Mouse (Mus musculus): ENCODE data around the gene Capn13. TPM values are rescaled to one million over a fixed set of nuclear protein-coding genes. Genes with fewer than 3 reads are reported as not detected.

Gene Capn13
- polyA plus RNA-seq, 1 experiment from 2014 or later: not detected

DNA sequence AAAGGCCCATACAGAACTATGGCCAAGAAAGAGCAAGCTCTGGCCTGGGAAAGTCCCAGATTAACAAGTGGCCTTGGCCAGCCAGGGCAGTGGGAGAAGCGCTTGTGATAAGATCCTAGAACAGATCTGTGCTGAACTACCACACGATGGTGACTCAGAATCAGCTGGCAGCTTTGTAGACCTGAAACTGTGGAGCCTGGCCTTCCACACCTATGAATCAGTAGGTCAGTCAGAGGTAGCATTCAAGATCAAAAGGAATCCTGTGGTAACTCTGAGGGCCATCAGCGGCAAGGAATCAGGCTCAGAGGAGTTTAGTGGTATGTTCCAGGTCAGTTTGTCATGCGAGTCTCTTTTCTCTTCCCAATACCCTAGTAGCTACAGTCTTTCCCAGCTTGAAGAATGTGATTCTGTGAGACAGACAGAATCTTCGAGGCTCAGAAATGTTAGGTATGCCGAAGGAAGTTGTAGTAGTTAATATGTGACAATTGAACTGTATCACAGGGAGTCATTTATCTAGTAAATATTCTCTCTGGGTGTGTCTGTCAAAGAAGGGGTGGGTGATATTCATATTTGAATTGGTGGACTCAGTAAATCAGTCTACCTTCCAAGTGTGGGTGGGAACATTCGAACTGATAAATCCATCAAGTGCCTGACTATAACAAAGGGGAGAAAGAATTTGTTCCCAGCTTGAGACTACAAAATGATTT lies 22.7 kb downstream of the Capn13 start:
- Histone ChIP-seq H3K4me2 (ENCODE audit: low read length) (no peak overlapping the region), H3K27me3 (ENCODE audit: control insufficient read depth, insufficient read depth, low read length) (no peaks in the 10 kb centered on the region), H3K9ac (replicated peaks; ENCODE audit: low read length) (no peak overlapping the region), H3K9me3 (ENCODE audit: control insufficient read depth, low read length) (no peaks in the 10 kb centered on the region), H3K4me3 (replicated peaks; ENCODE audit: low read depth, low read length) (no peak overlapping the region), H3K36me3 (ENCODE audit: control insufficient read depth, insufficient read depth, low read length) (no peaks in the 10 kb centered on the region), H3K4me1 (ENCODE audit: control insufficient read depth, insufficient read depth, low read length) (no peaks in the 10 kb centered on the region), H3K27ac (replicated peaks; ENCODE audit: low read depth, low read length) (no peak overlapping the region)
- no peak for DNase-seq
- WGBS: 93% methylated on average over 7 of the region's 7 CpGs
- no peak for ATAC-seq (ENCODE audit: low FRiP score, low TSS enrichment)

DNA sequence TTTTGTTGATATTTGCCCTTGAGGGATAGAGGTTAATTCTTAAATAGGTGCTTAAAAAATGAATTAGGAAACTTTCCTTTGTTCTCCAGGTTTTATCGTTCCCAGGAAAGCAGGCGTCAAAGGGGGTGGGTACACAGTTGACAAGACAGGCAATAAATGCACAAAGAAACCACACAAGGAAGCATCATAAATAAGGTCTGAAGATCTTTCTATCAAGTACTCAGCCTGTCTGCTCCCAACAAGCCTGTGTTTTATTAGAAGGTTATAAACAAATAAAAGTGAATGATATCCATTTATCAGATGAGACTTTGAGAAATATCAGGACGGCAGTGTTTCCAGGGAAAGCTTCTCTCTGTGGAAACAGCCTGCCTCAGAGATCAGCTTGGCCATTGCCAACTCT lies 33.3 kb downstream of the Capn13 start:
- Histone ChIP-seq H3K4me1 (ENCODE audit: control insufficient read depth, insufficient read depth, low read length) (no peaks in the 10 kb centered on the region), H3K36me3 (ENCODE audit: control insufficient read depth, insufficient read depth, low read length) (no peaks in the 10 kb centered on the region), H3K4me3 (replicated peaks; ENCODE audit: low read depth, low read length) (no peak overlapping the region), H3K27me3 (ENCODE audit: control insufficient read depth, insufficient read depth, low read length) (no peaks in the 10 kb centered on the region), H3K4me2 (ENCODE audit: low read length) (no peak overlapping the region), H3K9me3 (ENCODE audit: control insufficient read depth, low read length) (no peaks in the 10 kb centered on the region), H3K27ac (replicated peaks; ENCODE audit: low read depth, low read length) (no peak overlapping the region), H3K9ac (replicated peaks; ENCODE audit: low read length) (no peak overlapping the region)
- DNase-seq (no peak), ATAC-seq (ENCODE audit: low FRiP score, low TSS enrichment) (no peak)
- WGBS: 88% methylated on average over 3 of the region's 3 CpGs

DNA sequence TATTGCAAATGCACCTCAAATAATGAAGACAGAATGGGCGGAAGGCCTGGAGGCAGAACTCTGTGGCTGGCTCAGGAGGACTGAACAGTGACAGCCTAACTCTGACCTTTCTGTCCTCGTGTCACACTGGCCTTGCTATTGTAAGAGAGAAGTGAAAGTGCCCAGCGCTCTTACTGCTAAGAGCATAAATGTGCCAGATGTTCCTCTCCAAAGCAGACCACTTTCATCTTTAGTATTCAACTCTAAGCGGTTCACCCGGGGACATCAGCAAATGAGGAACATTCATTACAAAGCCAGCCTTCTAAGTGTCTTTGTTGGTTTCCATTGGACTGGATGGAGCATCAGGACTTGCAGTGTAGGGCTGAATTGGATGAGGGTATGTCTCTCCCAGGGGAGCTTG lies 39.6 kb downstream of the Capn13 start:
- DNase-seq: no peak
- H3K27ac ChIP-seq (replicated peaks; ENCODE audit: low read depth, low read length): no peak overlapping the region
- H3K4me3 ChIP-seq (replicated peaks; ENCODE audit: low read depth, low read length): no peak overlapping the region
- no peaks in the 10 kb centered on the region for H3K4me1 ChIP-seq (ENCODE audit: control insufficient read depth, insufficient read depth, low read length)
- no peak overlapping the region for H3K4me2 ChIP-seq (ENCODE audit: low read length)
- no peaks in the 10 kb centered on the region for H3K9me3 ChIP-seq (ENCODE audit: control insufficient read depth, low read length)
- no peak for ATAC-seq (ENCODE audit: low FRiP score, low TSS enrichment)
- no peaks in the 10 kb centered on the region for H3K27me3 ChIP-seq (ENCODE audit: control insufficient read depth, insufficient read depth, low read length)
- WGBS: 81% methylated on average over 5 of the region's 5 CpGs
- no peaks in the 10 kb centered on the region for H3K36me3 ChIP-seq (ENCODE audit: control insufficient read depth, insufficient read depth, low read length)
- no peak overlapping the region for H3K9ac ChIP-seq (replicated peaks; ENCODE audit: low read length)

DNA sequence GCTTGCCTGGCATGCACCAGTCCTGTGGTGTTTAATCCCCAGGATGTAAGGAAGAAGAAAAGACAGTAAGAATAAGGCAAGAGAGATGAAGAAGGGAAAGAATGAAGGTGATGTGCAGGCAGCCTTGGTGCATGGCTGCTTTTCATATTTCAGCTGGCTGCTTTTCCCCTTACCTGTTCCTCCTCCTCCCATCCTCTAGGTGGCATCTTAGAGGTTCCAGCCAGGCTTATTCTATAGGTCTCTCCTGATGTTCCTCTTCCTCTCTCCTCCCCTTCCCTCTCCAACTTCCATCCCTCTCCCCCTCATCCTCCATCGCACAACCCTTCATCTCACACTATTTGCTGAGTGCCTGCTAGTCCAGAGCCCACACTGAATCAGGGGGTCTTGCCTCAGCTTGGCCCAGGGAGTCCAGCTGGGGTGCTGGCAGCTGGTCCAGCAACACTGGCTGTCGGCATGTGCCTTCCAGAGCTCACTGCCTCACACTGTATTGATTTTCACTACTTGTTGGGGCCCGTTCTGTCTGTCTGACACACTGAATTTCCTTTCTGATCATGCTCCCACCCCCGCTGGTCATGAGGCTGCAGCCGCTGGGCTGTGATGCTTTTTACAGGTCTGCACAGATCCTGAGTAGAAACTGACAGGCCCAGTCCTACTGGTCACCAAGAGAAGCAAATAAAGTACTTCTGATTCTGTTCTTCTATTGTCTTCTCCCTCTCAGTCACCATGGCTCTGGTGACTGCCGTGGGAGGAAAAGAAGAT lies 56.9 kb downstream of the Capn13 start:
- H3K27me3 ChIP-seq (ENCODE audit: control insufficient read depth, insufficient read depth, low read length): no peaks in the 10 kb centered on the region
- no peaks in the 10 kb centered on the region for H3K4me1 ChIP-seq (ENCODE audit: control insufficient read depth, insufficient read depth, low read length)
- WGBS: 85% methylated on average over 6 of the region's 6 CpGs

DNA sequence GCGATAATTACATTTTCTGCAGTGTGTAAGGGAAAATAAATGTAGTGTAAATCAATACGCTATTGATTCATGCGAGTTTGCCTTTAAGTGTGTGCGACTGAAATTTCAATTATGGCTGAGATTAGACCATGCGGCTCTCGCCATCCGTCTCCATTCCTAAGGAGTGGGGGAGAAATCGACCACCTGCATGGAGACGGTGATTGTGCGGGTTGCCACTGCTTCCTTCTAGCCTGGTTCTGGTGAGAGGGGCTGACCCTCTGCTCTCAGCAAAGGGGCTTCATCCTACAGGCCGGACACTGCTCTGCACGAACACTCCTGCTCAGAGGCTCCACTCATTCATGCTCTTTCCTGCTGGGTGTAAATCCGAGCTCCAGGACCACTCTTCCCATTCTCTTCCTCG lies 58.0 kb downstream of the Capn13 start:
- no peaks in the 10 kb centered on the region for H3K9me3 ChIP-seq (ENCODE audit: control insufficient read depth, low read length)
- DNase-seq (peak; percentile 36), ATAC-seq (ENCODE audit: low FRiP score, low TSS enrichment) (no peak)
- H3K27me3 ChIP-seq (ENCODE audit: control insufficient read depth, insufficient read depth, low read length): no peaks in the 10 kb centered on the region
- H3K4me2 ChIP-seq (ENCODE audit: low read length): no peak overlapping the region
- no peaks in the 10 kb centered on the region for H3K36me3 ChIP-seq (ENCODE audit: control insufficient read depth, insufficient read depth, low read length)
- H3K4me3 ChIP-seq (replicated peaks; ENCODE audit: low read depth, low read length): no peak overlapping the region
- H3K4me1 ChIP-seq (ENCODE audit: control insufficient read depth, insufficient read depth, low read length): no peaks in the 10 kb centered on the region
- H3K27ac ChIP-seq (replicated peaks; ENCODE audit: low read depth, low read length): 0 out of 2 replicates have a peak overlapping the region, but pooled peaks have one; percentile 49
- no peak overlapping the region for H3K9ac ChIP-seq (replicated peaks; ENCODE audit: low read length)
- WGBS: 56% methylated on average over 14 of the region's 14 CpGs

More for the DNA sequence above, 56.9 kb downstream of the Capn13 start:
- Histone ChIP-seq H3K9me3 (ENCODE audit: control insufficient read depth, low read length) (no peaks in the 10 kb centered on the region), H3K4me3 (replicated peaks; ENCODE audit: low read depth, low read length) (no peak overlapping the region), H3K4me2 (ENCODE audit: low read length) (no peak overlapping the region), H3K27ac (replicated peaks; ENCODE audit: low read depth, low read length) (no peak overlapping the region), H3K9ac (replicated peaks; ENCODE audit: low read length) (no peak overlapping the region), H3K36me3 (ENCODE audit: control insufficient read depth, insufficient read depth, low read length) (no peaks in the 10 kb centered on the region)
- DNase-seq (no peak), ATAC-seq (ENCODE audit: low FRiP score, low TSS enrichment) (no peak)

DNA sequence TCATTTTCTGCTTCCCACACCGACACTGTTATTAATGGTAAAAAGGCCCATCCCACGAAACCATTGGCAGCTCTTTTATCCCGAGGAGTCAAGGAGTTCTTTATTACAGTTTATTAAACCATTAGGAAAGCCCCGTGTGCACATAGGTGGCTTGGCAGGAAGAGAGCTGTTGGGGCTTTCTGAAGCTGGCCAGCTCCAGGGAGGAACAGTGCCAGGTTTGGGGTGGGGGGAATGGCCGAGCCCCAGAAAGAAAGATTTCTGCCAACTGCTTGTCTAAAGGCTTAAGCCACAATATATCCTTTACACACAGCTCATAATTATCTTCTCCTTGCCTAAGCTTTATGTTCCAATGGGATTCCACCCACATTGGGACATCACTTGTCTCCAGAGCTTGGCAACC lies 71.6 kb downstream of the Capn13 start:
- Histone ChIP-seq H3K27me3 (ENCODE audit: control insufficient read depth, insufficient read depth, low read length) (no peaks in the 10 kb centered on the region), H3K9ac (replicated peaks; ENCODE audit: low read length) (no peak overlapping the region), H3K4me1 (ENCODE audit: control insufficient read depth, insufficient read depth, low read length) (no peaks in the 10 kb centered on the region), H3K4me3 (replicated peaks; ENCODE audit: low read depth, low read length) (no peak overlapping the region), H3K36me3 (ENCODE audit: control insufficient read depth, insufficient read depth, low read length) (no peaks in the 10 kb centered on the region), H3K9me3 (ENCODE audit: control insufficient read depth, low read length) (no peaks in the 10 kb centered on the region), H3K27ac (replicated peaks; ENCODE audit: low read depth, low read length) (no peak overlapping the region), H3K4me2 (ENCODE audit: low read length) (no peak overlapping the region)
- ATAC-seq (ENCODE audit: low FRiP score, low TSS enrichment): no peak
- 86% methylated on average over 5 of the region's 5 CpGs for WGBS
- no peak for DNase-seq

DNA sequence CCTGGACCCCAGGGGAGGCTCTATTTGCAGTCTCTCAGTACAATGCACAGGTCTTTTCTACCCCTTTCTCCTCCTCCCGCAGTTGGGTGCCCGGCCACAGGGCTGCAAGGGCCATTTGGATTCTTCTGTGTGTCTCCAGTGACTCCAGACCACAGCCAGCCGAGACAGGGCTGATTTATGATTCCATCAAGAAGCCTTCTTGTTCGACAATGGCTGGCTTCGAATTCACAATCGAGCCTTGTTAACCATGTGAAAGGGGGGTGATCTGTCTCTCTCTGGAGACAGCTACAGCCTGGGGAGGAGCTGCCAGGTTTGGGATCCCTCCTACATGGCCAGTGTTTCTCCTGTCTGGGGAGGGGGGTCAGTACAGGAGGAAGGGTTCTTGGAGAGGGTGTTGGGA lies 75.4 kb downstream of the Capn13 start:
- ATAC-seq (ENCODE audit: low FRiP score, low TSS enrichment): no peak
- H3K27ac ChIP-seq (replicated peaks; ENCODE audit: low read depth, low read length): no peak overlapping the region
- H3K9me3 ChIP-seq (ENCODE audit: control insufficient read depth, low read length): no peaks in the 10 kb centered on the region
- no peak overlapping the region for H3K9ac ChIP-seq (replicated peaks; ENCODE audit: low read length)
- no peak overlapping the region for H3K4me2 ChIP-seq (ENCODE audit: low read length)
- no peaks in the 10 kb centered on the region for H3K4me1 ChIP-seq (ENCODE audit: control insufficient read depth, insufficient read depth, low read length)
- H3K4me3 ChIP-seq (replicated peaks; ENCODE audit: low read depth, low read length): no peak overlapping the region
- 45% methylated on average over 6 of the region's 6 CpGs for WGBS
- no peak for DNase-seq
- H3K27me3 ChIP-seq (ENCODE audit: control insufficient read depth, insufficient read depth, low read length): no peaks in the 10 kb centered on the region
- H3K36me3 ChIP-seq (ENCODE audit: control insufficient read depth, insufficient read depth, low read length): no peaks in the 10 kb centered on the region

DNA sequence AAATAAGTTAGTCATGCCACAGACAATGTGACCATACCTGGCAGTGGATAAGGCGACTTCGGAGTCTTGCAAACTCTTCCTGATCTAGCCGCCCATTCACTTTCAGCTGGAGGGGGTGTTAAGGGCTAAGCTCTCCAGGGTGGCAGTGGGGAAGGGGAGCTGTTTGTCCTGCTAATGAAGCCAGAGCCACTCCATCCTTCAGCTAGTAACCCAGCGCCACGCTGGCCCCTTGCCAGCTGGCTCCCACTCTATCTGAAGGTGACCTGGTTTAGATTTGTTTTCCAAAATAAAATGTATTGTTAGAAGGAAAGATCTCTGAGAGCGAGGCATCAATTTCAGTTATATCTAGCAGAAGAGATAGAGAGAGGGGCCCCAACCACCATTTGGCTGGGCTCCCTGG lies 75.9 kb downstream of the Capn13 start:
- no peak for ATAC-seq (ENCODE audit: low FRiP score, low TSS enrichment)
- H3K27ac ChIP-seq (replicated peaks; ENCODE audit: low read depth, low read length): no peak overlapping the region
- H3K9ac ChIP-seq (replicated peaks; ENCODE audit: low read length): no peak overlapping the region
- H3K4me2 ChIP-seq (ENCODE audit: low read length): no peak overlapping the region
- H3K4me1 ChIP-seq (ENCODE audit: control insufficient read depth, insufficient read depth, low read length): no peaks in the 10 kb centered on the region
- WGBS: 67% methylated on average over 6 of the region's 6 CpGs
- H3K4me3 ChIP-seq (replicated peaks; ENCODE audit: low read depth, low read length): no peak overlapping the region
- peak; percentile 26 for DNase-seq
- H3K9me3 ChIP-seq (ENCODE audit: control insufficient read depth, low read length): no peaks in the 10 kb centered on the region
- no peaks in the 10 kb centered on the region for H3K27me3 ChIP-seq (ENCODE audit: control insufficient read depth, insufficient read depth, low read length)
- no peaks in the 10 kb centered on the region for H3K36me3 ChIP-seq (ENCODE audit: control insufficient read depth, insufficient read depth, low read length)

DNA sequence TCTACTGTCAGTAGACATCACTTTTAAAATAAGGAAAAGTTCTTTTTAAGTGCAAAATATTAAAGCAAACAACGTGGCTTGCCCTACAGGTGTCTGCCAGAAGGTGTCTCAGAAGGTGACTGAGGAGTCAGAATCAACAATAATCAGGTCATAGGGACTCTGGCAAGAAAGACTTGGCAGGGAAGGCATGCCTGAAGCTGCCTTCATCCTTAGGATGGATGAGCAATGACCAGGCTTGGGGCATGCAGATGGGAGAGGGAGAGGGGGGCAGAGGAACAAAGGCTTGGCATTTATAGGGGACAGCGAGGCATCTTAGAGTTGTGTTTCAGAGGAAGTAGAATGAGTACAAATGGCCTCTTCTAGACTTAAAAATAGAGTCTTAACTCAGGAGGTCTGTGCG lies 76.7 kb downstream of the Capn13 start:
- 88% methylated on average over 3 of the region's 3 CpGs for WGBS
- ATAC-seq (ENCODE audit: low FRiP score, low TSS enrichment) (no peak), DNase-seq (no peak)
- Histone ChIP-seq H3K9ac (replicated peaks; ENCODE audit: low read length) (no peak overlapping the region), H3K4me3 (replicated peaks; ENCODE audit: low read depth, low read length) (no peak overlapping the region), H3K9me3 (ENCODE audit: control insufficient read depth, low read length) (no peaks in the 10 kb centered on the region), H3K4me2 (ENCODE audit: low read length) (no peak overlapping the region), H3K27me3 (ENCODE audit: control insufficient read depth, insufficient read depth, low read length) (no peaks in the 10 kb centered on the region), H3K27ac (replicated peaks; ENCODE audit: low read depth, low read length) (no peak overlapping the region), H3K36me3 (ENCODE audit: control insufficient read depth, insufficient read depth, low read length) (no peaks in the 10 kb centered on the region), H3K4me1 (ENCODE audit: control insufficient read depth, insufficient read depth, low read length) (no peaks in the 10 kb centered on the region)

Data from midbrain, embryonic 14.5 days (tissue).